Mouse (Mus musculus) MN1 (cell line): ENCODE results near the gene Rab3a.

Source experiments
- DNase-seq: peaks from one replicate; pipeline ENCODE4 v3.0.0-alpha.2; 2016; ENCODE audit warnings: low spot score

The Rab3a gene

GRCm38 (mm10) chr8:70754043-70754870, at the start of gene Rab3a:
Rab3a (plus strand) TSS chr8:70754679.
- peak; percentile 99 for DNase-seq

DNA sequence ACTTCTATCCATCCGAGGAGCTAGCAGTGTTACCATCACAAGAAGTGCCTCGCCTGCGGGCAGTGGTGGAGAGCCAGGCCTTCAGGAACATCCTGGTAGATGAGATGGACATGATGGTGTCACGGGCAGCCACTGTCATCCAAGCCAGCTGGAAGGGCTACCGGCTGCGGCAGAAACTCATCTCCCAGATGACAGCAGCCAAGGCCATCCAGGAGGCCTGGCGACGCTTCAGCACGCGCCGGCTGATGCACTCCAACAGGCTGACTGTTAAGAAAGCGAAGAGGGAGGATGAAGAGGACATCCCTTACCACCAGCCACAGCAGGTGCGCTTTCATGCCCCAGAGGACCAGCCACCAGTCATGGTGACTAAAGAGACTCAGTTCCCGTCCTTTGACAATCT, 46.2 kb upstream of the Rab3a start:
- DNase-seq = no peak

- no peak for DNase-seq
Measured at GRCm38 (mm10) chr8:70709794-70710193, 44.7 kb upstream of the Rab3a start.

GRCm38 (mm10) chr8:70710296-70710695, 44.2 kb upstream of the Rab3a start:
- peak; percentile 56 for DNase-seq

- DNase-seq = no peak
Measured at GRCm38 (mm10) chr8:70711041-70711440, 43.4 kb upstream of the Rab3a start.

- DNase-seq = no peak
Measured at GRCm38 (mm10) chr8:70713991-70714390, 40.5 kb upstream of the Rab3a start.

DNA sequence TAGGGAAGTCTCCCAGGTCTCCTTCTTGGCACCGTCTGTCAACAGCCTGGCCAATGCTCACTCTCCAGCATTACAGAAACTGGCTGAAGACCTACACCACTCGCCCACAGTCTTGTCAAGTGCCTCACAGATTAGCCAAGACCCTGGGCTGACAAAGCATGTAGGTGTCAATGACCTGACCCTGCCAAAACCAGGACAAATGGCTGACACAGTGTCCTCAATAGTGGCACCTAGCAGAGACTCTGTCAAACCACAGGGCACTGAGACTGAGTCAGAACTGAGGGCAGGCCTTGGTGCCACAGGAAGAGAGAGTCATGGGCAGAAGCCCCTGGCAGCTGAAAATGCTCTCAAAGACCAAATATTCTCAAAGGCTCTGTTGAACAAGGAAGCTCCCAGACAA, 39.4 kb upstream of the Rab3a start:
- DNase-seq = no peak

GRCm38 (mm10) chr8:70716521-70717400, 37.7 kb upstream of the Rab3a start:
- DNase-seq = no peak

GRCm38 (mm10) chr8:70718297-70718696, 36.2 kb upstream of the Rab3a start, which contains the start of gene Gm3336:
Gm3336 (plus strand) TSS chr8:70718543.
- DNase-seq = peak; percentile 69

DNA sequence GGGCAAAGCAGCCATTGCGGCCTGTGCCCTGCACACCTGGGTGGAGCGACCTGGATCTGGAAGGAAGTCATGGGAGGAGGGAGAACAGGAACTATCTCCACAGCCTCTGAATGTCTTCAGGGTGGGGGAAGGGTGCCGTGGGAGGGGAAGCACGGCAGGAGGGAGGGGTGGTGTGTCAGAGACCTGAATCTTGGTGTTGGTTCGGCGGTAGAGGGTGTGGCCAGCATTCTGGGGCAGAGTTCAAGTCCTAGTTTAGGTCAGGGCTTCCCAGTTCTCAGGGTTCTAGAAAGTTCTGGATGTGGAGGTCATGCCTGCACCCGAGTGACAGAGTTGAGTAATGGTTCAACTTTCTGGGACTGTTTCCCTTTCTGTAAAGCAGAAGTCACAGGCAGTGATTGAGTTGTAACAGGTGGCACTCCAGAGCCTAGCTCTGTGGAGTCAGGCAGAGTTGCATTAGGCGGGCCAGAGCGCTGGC, 34.6 kb upstream of the Rab3a start:
- no peak for DNase-seq

GRCm38 (mm10) chr8:70720739-70721138, 33.7 kb upstream of the Rab3a start:
- DNase-seq = peak; percentile 87

DNA sequence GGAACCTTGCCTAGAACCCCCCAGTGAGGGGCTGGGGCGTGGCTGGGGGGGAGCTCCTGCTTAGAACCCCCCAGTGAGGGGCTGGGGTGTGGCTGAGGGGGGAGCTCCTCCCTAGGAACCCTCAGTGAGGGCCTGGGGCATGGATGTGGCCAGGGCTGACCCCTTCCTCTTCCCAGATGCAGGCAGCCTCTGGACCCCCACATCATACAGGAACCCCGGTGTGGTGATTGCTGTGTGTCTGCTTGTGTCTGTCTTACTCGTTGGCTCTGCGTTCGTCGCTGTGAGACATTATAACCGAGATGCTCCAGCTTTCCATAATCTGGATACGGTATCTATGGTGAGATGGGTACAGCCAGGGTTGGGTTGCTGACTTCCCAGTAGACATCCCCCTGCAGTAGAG, 32.9 kb upstream of the Rab3a start:
- DNase-seq = no peak

GRCm38 (mm10) chr8:70723486-70724210, 30.8 kb upstream of the Rab3a start, which contains the start of gene Pde4c:
Pde4c (plus strand) TSS chr8:70723720.
- DNase-seq = no peak

DNA sequence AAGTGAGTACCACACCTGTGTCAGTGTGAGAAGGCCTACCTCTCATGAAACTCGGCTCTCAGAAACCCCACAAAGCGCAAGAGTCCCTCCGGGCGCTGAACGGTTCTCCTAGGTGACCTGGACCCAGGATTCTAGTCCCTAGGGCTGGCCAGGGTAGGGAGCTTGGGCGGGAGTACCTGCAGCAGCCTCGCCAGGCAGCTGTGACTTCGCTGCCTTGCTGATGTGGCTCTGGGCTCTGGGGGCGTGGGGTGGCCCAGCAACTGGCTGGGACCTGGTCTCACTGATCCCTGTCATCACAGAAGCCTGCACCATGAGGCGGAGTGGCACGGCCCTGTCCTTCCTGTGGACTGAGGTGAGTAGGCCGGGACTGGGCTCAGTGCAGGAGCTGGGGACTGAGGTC, 30.3 kb upstream of the Rab3a start:
- no peak for DNase-seq

DNA sequence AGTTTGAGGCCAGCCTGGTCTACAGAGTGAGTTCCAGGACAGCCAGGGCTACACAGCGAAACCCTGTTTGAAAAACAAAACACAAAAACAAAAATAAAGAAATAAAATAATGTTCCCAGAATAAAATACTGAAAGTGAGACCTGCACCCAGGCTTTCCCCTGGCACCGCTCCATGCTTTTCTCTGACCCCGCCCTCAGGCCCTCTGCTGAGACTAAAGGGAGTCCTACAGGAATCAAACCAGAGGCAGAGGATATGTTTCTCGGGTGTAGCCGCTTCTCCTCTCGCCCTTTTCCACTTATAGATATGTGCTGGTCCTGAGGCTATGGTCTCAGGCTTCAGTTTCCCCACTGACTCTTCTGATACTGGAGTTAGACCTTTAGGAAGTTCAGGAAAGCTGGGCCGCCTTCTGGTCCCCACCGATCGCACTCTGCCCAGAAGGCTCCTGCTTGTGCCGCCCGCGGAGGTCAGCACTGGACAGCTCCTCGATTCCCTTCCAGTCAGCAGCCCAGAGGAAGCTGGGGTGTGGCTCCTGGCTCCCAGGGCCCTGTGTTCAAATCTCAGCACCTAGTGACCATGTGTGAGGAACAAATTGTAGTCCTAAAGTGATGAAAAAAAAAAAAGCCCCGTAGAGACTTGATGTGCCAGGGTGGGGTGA, 28.6 kb upstream of the Rab3a start:
- DNase-seq = no peak

DNA sequence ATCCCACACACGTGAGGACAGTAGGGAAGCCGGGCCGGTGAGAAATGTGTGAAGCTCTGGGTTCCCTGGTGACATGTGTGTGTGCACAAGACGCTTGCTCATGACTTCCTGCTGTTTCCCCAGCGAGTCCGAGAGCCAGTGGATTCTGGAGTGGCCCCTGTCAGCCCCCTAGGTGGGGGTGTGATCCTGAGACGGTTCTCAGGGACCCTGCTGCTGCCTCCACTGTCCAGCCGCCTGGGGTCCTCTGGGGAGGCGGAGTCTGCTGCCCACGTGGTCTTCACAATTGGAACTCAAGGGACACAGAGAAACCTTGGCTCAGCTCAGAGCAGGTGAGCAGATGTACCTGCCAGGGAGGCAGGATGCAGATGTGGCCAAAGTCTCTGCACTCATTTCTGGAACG, 27.8 kb upstream of the Rab3a start:
- no peak for DNase-seq

GRCm38 (mm10) chr8:70729808-70730475, 24.5 kb upstream of the Rab3a start:
- peak; percentile 54 for DNase-seq

GRCm38 (mm10) chr8:70730956-70731355, 23.5 kb upstream of the Rab3a start:
- DNase-seq = no peak

GRCm38 (mm10) chr8:70737705-70738104, 16.8 kb upstream of the Rab3a start:
- no peak for DNase-seq

GRCm38 (mm10) chr8:70738211-70738610, 16.3 kb upstream of the Rab3a start:
- no peak for DNase-seq

DNA sequence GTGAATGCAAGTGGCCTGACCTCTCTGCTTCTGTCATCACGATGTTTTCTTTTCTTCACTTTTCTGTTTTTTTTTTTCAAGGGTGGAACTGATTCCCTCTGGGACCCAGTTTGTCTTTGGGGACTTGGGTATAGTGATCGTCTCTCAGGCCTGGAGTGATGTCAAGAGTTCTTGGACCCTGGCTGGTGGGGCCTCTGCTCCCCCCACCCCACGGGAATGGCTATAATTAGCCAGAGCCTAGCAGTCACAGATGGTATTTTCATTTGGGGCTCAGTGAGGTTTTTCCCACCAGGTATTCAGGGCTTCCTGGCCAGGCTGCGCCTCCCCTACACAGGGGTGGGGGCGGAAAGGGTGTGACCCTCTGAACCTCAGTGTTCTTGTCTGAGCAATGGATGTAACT, 12.8 kb upstream of the Rab3a start:
- no peak for DNase-seq
